8 mouse cellular contexts compared by ENCODE assay signal in the genomic region with DNA sequence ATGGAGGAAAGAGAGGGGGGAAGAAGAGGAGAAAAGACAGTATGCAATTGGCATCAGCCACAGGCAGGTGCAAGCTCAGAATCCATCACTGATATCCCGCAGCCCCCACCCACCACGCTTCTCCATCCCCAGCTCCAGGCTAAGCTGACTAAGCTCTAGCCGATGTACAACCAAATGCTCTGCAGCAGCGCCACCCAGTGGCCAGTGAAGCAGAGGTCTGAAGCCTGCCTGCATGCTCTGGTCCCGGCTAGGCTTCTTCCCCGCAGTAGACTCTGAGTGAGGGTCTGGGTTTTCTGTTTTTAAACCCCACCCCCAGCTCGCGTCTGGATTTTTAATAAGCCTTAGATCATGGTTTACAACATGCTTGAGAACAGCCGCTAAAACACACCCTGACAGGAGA. TPM values are rescaled to one million over a fixed set of nuclear protein-coding genes. Genes with fewer than 3 reads are reported as not detected.
DNase-seq lines count a peak whose midpoint lies in the region; ATAC-seq and TF ChIP-seq lines count a peak whose summit lies in the region.

No protein-coding gene starts in this region.

- peak; percentile 90 for TF ChIP-seq CTCF in midbrain, postnatal 0 days (IDR thresholded peaks at IDR 0.05)

- peak overlapping the region; percentile 14 for H3K4me3 ChIP-seq in embryonic facial prominence, embryonic 14.5 days (ENCODE audit: low read depth, low read length)
- H3K4me3 ChIP-seq in heart, embryonic 10.5 days: peak overlapping the region; percentile 39
- no peak overlapping the region; the same call in 1 of the 2 replicates for H3K4me3 ChIP-seq in limb, embryonic 12.5 days (replicated peaks)
- H3K4me3 ChIP-seq in midbrain, postnatal 0 days (ENCODE audit: low read depth, low read length): peak overlapping the region; percentile 12; the same call in 1 of the 2 replicates

- no peaks in the 10 kb centered on the region for H3K27me3 ChIP-seq in embryonic facial prominence, embryonic 14.5 days (replicated peaks; ENCODE audit: control insufficient read depth, insufficient read depth, low read length)
- peaks cover 72% of the 10 kb centered on the region for H3K27me3 ChIP-seq in heart, embryonic 10.5 days (ENCODE audit: insufficient read depth, poor library complexity, severe bottlenecking)
- peaks cover 33% of the 10 kb centered on the region for H3K27me3 ChIP-seq in limb, embryonic 12.5 days
- no peaks in the 10 kb centered on the region for H3K27me3 ChIP-seq in midbrain, postnatal 0 days (ENCODE audit: insufficient read depth, low read length)

- no peak overlapping the region for H3K27ac ChIP-seq in embryonic facial prominence, embryonic 14.5 days (replicated peaks; ENCODE audit: low read depth, low read length)
- H3K27ac ChIP-seq in heart, embryonic 10.5 days: no peak overlapping the region
- H3K27ac ChIP-seq in limb, embryonic 12.5 days: no peak overlapping the region
- no peak overlapping the region for H3K27ac ChIP-seq in midbrain, postnatal 0 days (ENCODE audit: low read depth, low read length)

- ATAC-seq in embryonic facial prominence, embryonic 14.5 days (ENCODE audit: low read depth): peak; percentile 93
- peak; percentile 82 for ATAC-seq in limb, embryonic 12.5 days (ENCODE audit: insufficient number of reproducible peaks, insufficient read depth, low FRiP score, low TSS enrichment, low read depth)
- peak; percentile 90 for ATAC-seq in midbrain, postnatal 0 days (ENCODE audit: low FRiP score)

- H3K36me3 ChIP-seq in embryonic facial prominence, embryonic 14.5 days (ENCODE audit: control insufficient read depth, insufficient read depth, low read length): no peaks in the 10 kb centered on the region
- no peaks in the 10 kb centered on the region for H3K36me3 ChIP-seq in heart, embryonic 10.5 days
- H3K36me3 ChIP-seq in limb, embryonic 12.5 days: no peaks in the 10 kb centered on the region
- H3K36me3 ChIP-seq in midbrain, postnatal 0 days (ENCODE audit: insufficient read depth, low read length): no peaks in the 10 kb centered on the region

- H3K9me3 ChIP-seq in embryonic facial prominence, embryonic 14.5 days (ENCODE audit: control insufficient read depth, low read length): no peaks in the 10 kb centered on the region
- H3K9me3 ChIP-seq in heart, embryonic 10.5 days: no peaks in the 10 kb centered on the region
- H3K9me3 ChIP-seq in limb, embryonic 12.5 days: no peaks in the 10 kb centered on the region
- H3K9me3 ChIP-seq in midbrain, postnatal 0 days (ENCODE audit: low read length): no peaks in the 10 kb centered on the region

- DNase-seq in 3134 (ENCODE audit: extremely low read depth, insufficient read length, low spot score): peak; percentile 40
- peak; percentile 78 to 83 for DNase-seq in adrenal gland, postnatal 4 days (ENCODE audit: low spot score in 2 of 2)
- DNase-seq in embryonic facial prominence, embryonic 14.5 days (ENCODE audit: low spot score): peak; percentile 92
- peak; percentile 91 for DNase-seq in heart, embryonic 10.5 days (ENCODE audit: low spot score)
- peak; percentile 84 for DNase-seq in kidney, adult 9 months
- DNase-seq in midbrain, postnatal 0 days (ENCODE audit: low spot score): peak; percentile 96
- DNase-seq in spleen, postnatal 36 days (ENCODE audit: low spot score in 2 of 2): peak; percentile 46 to 59

- no peaks in the 10 kb centered on the region for H3K4me1 ChIP-seq in embryonic facial prominence, embryonic 14.5 days (ENCODE audit: control insufficient read depth, insufficient read depth, low read length)
- H3K4me1 ChIP-seq in heart, embryonic 10.5 days: peaks cover 8% of the 10 kb centered on the region
- H3K4me1 ChIP-seq in limb, embryonic 12.5 days (replicated peaks): peaks cover 11% of the 10 kb centered on the region
- H3K4me1 ChIP-seq in midbrain, postnatal 0 days (ENCODE audit: insufficient read depth, low read length): no peaks in the 10 kb centered on the region

- 0% methylated on average over 9 of the region's 9 CpGs for WGBS in embryonic facial prominence, embryonic 14.5 days
- WGBS in heart, embryonic 10.5 days: 1% methylated on average over 9 of the region's 9 CpGs
- 2% methylated on average over 9 of the region's 9 CpGs for WGBS in limb, embryonic 12.5 days
- WGBS in midbrain, postnatal 0 days: under 1% methylated on average over 9 of the region's 9 CpGs

- H3K4me2 ChIP-seq in embryonic facial prominence, embryonic 14.5 days (ENCODE audit: low read depth, low read length): peak overlapping the region; percentile 44
- peak overlapping the region; percentile 47 for H3K4me2 ChIP-seq in limb, embryonic 12.5 days
- H3K4me2 ChIP-seq in midbrain, postnatal 0 days (ENCODE audit: low read depth, low read length, poor library complexity, severe bottlenecking): peak overlapping the region; percentile 48

- H3K9ac ChIP-seq in embryonic facial prominence, embryonic 14.5 days (ENCODE audit: low read depth, low read length): no peak overlapping the region
- no peak overlapping the region for H3K9ac ChIP-seq in limb, embryonic 12.5 days (replicated peaks)
- H3K9ac ChIP-seq in midbrain, postnatal 0 days (replicated peaks; ENCODE audit: low read length, poor library complexity, severe bottlenecking): no peak overlapping the region; the same call in 1 of the 2 replicates

RNA-seq across cellular contexts. Expression of a gene that starts 41.7 kb away (rescaled TPM):
- total RNA-seq in adrenal gland, postnatal 4 days (2021): 1 to 10 TPM; 4.5 to 6.5 TPM
- 3.4 and 4.5 TPM in 2 replicates for polyA plus RNA-seq in embryonic facial prominence, embryonic 14.5 days (2014; fragmentation: Nextera tagmentation; extraction: Ambion mirVana)
- polyA plus RNA-seq in heart, embryonic 10.5 days (2016; fragmentation: Nextera tagmentation; extraction: Ambion mirVana): 3.2 and 3.7 TPM in 2 replicates
- polyA plus RNA-seq in limb, embryonic 12.5 days (2016; fragmentation: Nextera tagmentation; extraction: Ambion mirVana): 3.6 and 4.3 TPM in 2 replicates
- 8.8 and 12.1 TPM in 2 replicates for total RNA-seq in midbrain, postnatal 0 days (2014; rRNA removed)
- polyA plus RNA-seq in midbrain, postnatal 0 days (2015; fragmentation: Nextera tagmentation; extraction: Ambion mirVana): 3.7 and 4.8 TPM in 2 replicates

RNA-seq across cellular contexts. Expression of a gene that starts 42.8 kb away (rescaled TPM):
- 10 to 100 TPM; 10.1 to 10.4 TPM for total RNA-seq in adrenal gland, postnatal 4 days (2021)
- 9.2 and 12.1 TPM in 2 replicates for polyA plus RNA-seq in embryonic facial prominence, embryonic 14.5 days (2014; fragmentation: Nextera tagmentation; extraction: Ambion mirVana)
- polyA plus RNA-seq in heart, embryonic 10.5 days (2016; fragmentation: Nextera tagmentation; extraction: Ambion mirVana): 4.2 and 4.8 TPM in 2 replicates
- 7.9 and 9.3 TPM in 2 replicates for polyA plus RNA-seq in limb, embryonic 12.5 days (2016; fragmentation: Nextera tagmentation; extraction: Ambion mirVana)
- total RNA-seq in midbrain, postnatal 0 days (2014; rRNA removed): 51.5 and 66.9 TPM in 2 replicates
- polyA plus RNA-seq in midbrain, postnatal 0 days (2015; fragmentation: Nextera tagmentation; extraction: Ambion mirVana): 30.2 and 34.8 TPM in 2 replicates

Comparison
In these comparisons a context has a peak if more than half of its experiments do, and no peak if none do; other contexts are left out.
1. DNase-seq: peak in every context shown above with its lines; median percentile 96 in midbrain, postnatal 0 days; 92 in embryonic facial prominence, embryonic 14.5 days; 91 in heart, embryonic 10.5 days; 84 in kidney, adult 9 months; 80 in adrenal gland, postnatal 4 days; 52 in spleen, postnatal 36 days; 40 in 3134.